Mouse (Mus musculus): ENCODE data around the gene Scoc. TPM values are rescaled to one million over a fixed set of nuclear protein-coding genes. Genes with fewer than 3 reads are reported as not detected.

Gene Scoc
- polyA plus RNA-seq, 1 experiment from 2014 or later: 182 TPM

- Histone ChIP-seq H3K4me3 (no peak overlapping the region), H3K36me3 (no peaks in the 10 kb centered on the region), H3K27ac (replicated peaks) (no peak overlapping the region), H3K4me1 (no peaks in the 10 kb centered on the region), H3K27me3 (no peaks in the 10 kb centered on the region), H3K9me3 (no peaks in the 10 kb centered on the region), H3K9ac (replicated peaks) (no peak overlapping the region), H3K4me2 (replicated peaks) (no peak overlapping the region)
- 76% methylated on average over 11 of the region's 11 CpGs for WGBS
- no peak for ATAC-seq (ENCODE audit: low FRiP score, low read depth)
Measured at GRCm38 (mm10) chr8:83426104-83426759, 32.0 kb downstream of the Scoc start.

DNA sequence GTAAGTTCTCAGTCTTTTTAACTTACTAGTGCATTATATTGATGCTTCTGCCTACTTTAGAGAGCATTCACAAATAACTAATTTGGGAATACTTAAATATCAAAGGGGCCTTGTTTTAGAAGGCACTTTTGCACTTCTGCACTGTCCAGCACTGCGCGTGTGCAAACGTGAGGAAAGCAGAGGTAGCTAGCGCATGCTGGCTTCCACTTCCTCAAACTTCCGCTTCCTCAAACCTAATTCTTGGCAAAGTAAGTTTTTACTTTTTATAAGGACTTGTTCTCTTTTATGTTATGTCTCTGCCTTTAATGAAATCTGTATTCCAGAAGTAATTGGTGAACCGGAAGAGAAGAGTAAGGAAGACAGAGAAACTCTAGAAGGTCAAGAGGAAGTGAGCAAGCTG lies 33.0 kb downstream of the Scoc start:
- H3K4me3 ChIP-seq: no peak overlapping the region
- WGBS: 92% methylated on average over 6 of the region's 6 CpGs
- H3K27me3 ChIP-seq: no peaks in the 10 kb centered on the region
- no peak overlapping the region for H3K27ac ChIP-seq (replicated peaks)
- no peak overlapping the region for H3K9ac ChIP-seq (replicated peaks)
- H3K4me1 ChIP-seq: no peaks in the 10 kb centered on the region
- no peaks in the 10 kb centered on the region for H3K9me3 ChIP-seq
- no peak for ATAC-seq (ENCODE audit: low FRiP score, low read depth)
- H3K4me2 ChIP-seq (replicated peaks): no peak overlapping the region
- no peaks in the 10 kb centered on the region for H3K36me3 ChIP-seq

GRCm38 (mm10) chr8:83423032-83423825 lies 35.0 kb downstream of the Scoc start:
- Histone ChIP-seq H3K27me3 (no peaks in the 10 kb centered on the region), H3K4me3 (no peak overlapping the region), H3K36me3 (no peaks in the 10 kb centered on the region), H3K9ac (replicated peaks) (no peak overlapping the region), H3K9me3 (no peaks in the 10 kb centered on the region), H3K27ac (replicated peaks) (no peak overlapping the region), H3K4me2 (replicated peaks) (no peak overlapping the region), H3K4me1 (no peaks in the 10 kb centered on the region)
- WGBS: 77% methylated on average over 13 of the region's 13 CpGs
- ATAC-seq (ENCODE audit: low FRiP score, low read depth): no peak

DNA sequence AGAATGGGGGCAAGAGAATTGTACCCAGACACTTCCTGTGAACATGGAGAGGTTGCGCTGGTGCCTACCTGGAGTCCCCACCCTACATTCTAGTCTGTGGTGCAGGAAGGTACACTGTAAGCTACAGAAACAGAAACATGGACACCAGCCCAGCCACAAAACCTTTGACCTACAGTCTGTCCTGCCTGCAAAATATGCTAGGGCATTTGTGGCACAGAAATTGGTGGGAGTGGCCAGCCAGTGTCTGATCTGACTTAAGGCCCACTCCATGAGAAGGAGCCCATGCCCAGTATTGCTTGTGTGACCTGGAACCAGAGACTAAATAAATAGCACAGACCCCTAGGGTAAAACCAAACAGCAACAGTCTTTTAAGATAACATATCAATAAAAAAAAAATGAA lies 36.8 kb downstream of the Scoc start:
- Histone ChIP-seq H3K4me3 (no peak overlapping the region), H3K36me3 (no peaks in the 10 kb centered on the region), H3K9me3 (no peaks in the 10 kb centered on the region), H3K9ac (replicated peaks) (no peak overlapping the region), H3K4me2 (replicated peaks) (no peak overlapping the region), H3K27ac (replicated peaks) (no peak overlapping the region), H3K27me3 (no peaks in the 10 kb centered on the region), H3K4me1 (no peaks in the 10 kb centered on the region)
- 95% methylated on average over 1 of the region's 1 CpGs for WGBS
- no peak for ATAC-seq (ENCODE audit: low FRiP score, low read depth)

DNA sequence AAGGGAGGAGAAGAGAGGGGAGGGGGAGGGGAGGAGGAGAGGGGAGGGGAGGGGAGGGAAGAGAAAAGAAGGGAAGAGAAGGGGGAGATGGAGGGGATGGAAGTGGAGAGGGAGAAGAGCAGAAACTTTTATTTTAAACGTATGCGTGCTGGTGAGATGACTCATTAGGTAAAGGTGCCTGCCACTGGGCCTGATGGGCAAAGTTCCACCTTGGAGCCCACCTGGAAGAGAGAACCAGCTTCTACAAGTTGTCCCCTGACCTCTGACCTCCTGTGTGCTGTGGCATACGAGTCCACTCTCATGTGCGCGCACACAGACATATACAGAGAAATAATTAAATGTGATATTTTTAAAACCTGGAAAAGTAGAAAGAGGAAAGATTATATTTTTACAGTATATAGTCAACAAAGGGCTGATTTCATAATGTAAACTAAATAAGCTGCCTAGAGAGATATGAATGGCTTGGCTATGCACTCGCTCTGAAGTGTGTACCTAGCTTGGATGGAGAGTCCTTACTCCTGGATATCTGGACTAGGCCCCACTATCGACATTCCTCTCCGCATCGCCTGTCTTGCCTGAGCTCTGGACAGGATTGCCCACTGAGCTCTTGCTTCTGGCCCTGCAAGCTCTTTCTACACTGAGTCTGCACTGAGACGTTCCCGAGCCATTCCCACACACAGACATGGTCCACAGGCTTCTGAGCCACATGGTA lies 39.2 kb downstream of the Scoc start:
- Histone ChIP-seq H3K9me3 (no peaks in the 10 kb centered on the region), H3K27me3 (no peaks in the 10 kb centered on the region), H3K4me2 (replicated peaks) (no peak overlapping the region), H3K36me3 (no peaks in the 10 kb centered on the region), H3K4me3 (no peak overlapping the region), H3K4me1 (no peaks in the 10 kb centered on the region), H3K27ac (replicated peaks) (no peak overlapping the region), H3K9ac (replicated peaks) (no peak overlapping the region)
- ATAC-seq (ENCODE audit: low FRiP score, low read depth): no peak
- WGBS: 94% methylated on average over 11 of the region's 11 CpGs

DNA sequence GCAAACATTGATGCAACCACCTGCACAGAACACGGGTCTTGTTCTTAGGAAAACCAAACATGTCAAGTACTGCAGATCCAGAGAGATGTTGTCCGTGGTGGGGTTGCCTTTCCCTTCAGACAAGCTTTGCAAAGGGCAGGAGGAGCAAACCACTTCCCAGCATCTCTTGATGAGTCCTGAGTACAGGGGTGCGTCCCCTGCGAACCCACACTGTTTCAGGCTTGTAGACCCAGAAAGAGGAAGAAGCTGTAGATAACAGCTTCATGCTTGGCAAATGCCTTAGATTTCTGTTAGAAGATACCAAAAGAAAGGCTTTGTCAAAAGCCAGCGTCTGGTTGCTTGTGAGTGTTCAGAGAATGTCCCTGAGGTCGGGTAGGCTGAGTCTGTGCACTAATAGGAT lies 40.2 kb downstream of the Scoc start:
- Histone ChIP-seq H3K4me1 (no peaks in the 10 kb centered on the region), H3K36me3 (no peaks in the 10 kb centered on the region), H3K27me3 (no peaks in the 10 kb centered on the region), H3K4me2 (replicated peaks) (no peak overlapping the region), H3K4me3 (no peak overlapping the region), H3K27ac (replicated peaks) (no peak overlapping the region), H3K9ac (replicated peaks) (no peak overlapping the region), H3K9me3 (no peaks in the 10 kb centered on the region)
- ATAC-seq (ENCODE audit: low FRiP score, low read depth): no peak
- WGBS: 84% methylated on average over 6 of the region's 6 CpGs

DNA sequence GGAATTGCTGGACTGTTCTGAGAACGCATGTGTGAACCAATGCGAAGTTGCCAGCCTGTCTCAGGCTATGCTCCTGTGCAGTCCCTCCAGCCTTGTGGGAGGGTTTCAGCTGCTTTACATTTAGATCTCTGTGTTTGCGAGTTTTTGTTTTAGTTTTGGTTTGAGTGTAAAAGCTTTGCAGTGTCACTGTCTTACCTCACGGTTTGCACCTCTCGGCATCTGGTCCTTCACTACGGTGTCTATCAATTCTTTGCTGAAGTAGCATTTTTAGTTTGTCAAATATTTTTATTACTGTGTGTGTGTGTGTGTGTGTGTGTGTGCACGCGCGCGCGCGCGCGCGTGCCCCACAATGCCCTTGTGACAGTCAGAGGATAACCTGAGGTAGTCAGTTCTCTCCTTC lies 41.3 kb downstream of the Scoc start:
- no peak overlapping the region for H3K27ac ChIP-seq (replicated peaks)
- WGBS: 98% methylated on average over 15 of the region's 15 CpGs

DNA sequence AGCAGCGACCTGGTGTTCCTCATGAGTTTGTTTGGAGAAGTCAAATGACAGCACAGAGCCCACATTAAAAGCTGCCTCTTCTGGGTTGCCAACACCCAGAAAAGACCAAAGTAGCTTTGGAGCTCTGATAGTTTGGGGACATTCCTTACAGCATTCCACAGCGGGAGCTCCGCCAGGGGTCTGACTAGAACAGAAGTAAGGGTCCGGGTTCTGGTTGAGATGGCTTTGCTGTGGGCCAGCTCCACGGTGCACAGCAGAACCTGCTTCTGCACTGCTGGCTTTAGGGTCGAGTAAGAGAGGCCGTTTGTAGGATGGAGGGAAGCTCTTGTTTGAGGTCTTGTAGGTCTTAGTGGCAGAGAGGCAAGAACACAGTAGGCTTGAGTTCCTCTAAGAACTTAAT lies 49.7 kb downstream of the Scoc start:
- no peak for ATAC-seq (ENCODE audit: low FRiP score, low read depth)
- no peak overlapping the region for H3K4me2 ChIP-seq (replicated peaks)
- H3K9ac ChIP-seq (replicated peaks): no peak overlapping the region
- no peaks in the 10 kb centered on the region for H3K9me3 ChIP-seq
- H3K4me3 ChIP-seq: no peak overlapping the region
- H3K27me3 ChIP-seq: no peaks in the 10 kb centered on the region
- H3K4me1 ChIP-seq: no peaks in the 10 kb centered on the region
- 84% methylated on average over 7 of the region's 7 CpGs for WGBS
- H3K36me3 ChIP-seq: no peaks in the 10 kb centered on the region
- H3K27ac ChIP-seq (replicated peaks): no peak overlapping the region

More for the DNA sequence above, 41.3 kb downstream of the Scoc start:
- no peak overlapping the region for H3K4me2 ChIP-seq (replicated peaks)
- H3K4me1 ChIP-seq: no peaks in the 10 kb centered on the region
- no peak overlapping the region for H3K9ac ChIP-seq (replicated peaks)
- H3K36me3 ChIP-seq: no peaks in the 10 kb centered on the region
- no peaks in the 10 kb centered on the region for H3K9me3 ChIP-seq
- no peaks in the 10 kb centered on the region for H3K27me3 ChIP-seq
- no peak for ATAC-seq (ENCODE audit: low FRiP score, low read depth)
- no peak overlapping the region for H3K4me3 ChIP-seq

DNA sequence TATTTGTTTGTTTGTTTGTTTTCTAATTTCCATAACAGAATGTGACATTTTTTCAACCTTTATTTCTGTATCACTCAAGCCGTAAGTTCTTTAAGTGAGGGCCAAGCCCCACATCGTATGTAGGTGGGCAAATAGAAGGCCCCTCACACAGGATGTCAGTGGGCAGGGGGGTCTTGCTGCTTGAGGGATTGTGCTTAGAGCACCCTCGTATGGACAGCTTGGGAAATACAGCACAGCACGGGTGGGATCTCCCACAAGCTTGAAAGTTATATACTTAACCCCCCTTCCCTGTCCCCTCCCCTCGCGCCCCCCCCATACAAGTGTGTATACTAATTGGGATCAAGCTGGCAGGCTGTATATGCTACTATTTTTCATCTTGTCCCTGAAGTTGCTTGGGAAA lies 51.4 kb downstream of the Scoc start:
- Histone ChIP-seq H3K9me3 (no peaks in the 10 kb centered on the region), H3K27ac (replicated peaks) (no peak overlapping the region), H3K4me2 (replicated peaks) (no peak overlapping the region), H3K36me3 (no peaks in the 10 kb centered on the region), H3K4me1 (no peaks in the 10 kb centered on the region), H3K4me3 (no peak overlapping the region), H3K27me3 (no peaks in the 10 kb centered on the region), H3K9ac (replicated peaks) (no peak overlapping the region)
- no peak for ATAC-seq (ENCODE audit: low FRiP score, low read depth)
- 29% methylated on average over 5 of the region's 6 CpGs for WGBS

GRCm38 (mm10) chr8:83405548-83405947 lies 52.6 kb downstream of the Scoc start:
- no peak for ATAC-seq (ENCODE audit: low FRiP score, low read depth)
- H3K9me3 ChIP-seq: no peaks in the 10 kb centered on the region
- no peak overlapping the region for H3K9ac ChIP-seq (replicated peaks)
- H3K36me3 ChIP-seq: no peaks in the 10 kb centered on the region
- no peak overlapping the region for H3K27ac ChIP-seq (replicated peaks)
- WGBS: 91% methylated on average over 10 of the region's 10 CpGs
- no peak overlapping the region for H3K4me2 ChIP-seq (replicated peaks)
- no peaks in the 10 kb centered on the region for H3K4me1 ChIP-seq
- no peak overlapping the region for H3K4me3 ChIP-seq
- H3K27me3 ChIP-seq: no peaks in the 10 kb centered on the region

DNA sequence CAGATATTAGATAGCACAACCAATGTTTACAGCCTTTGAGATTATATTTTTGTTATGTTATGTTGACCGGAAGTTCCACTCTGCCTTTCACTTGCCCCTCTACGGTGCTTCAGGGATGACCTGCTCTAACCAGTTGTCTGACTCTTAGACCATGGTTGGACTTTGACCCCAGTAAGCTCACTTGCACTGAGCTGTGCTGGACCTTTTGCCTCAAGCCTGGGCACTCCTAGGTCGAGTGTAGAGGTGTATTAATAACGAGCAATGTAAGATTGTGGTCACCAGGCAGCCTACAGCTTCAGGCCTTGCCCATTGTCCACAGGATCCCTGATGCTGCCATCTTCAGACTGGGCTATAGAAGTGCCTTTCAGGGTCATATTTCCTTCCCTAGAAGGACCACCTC lies 60.5 kb downstream of the Scoc start:
- H3K36me3 ChIP-seq: no peaks in the 10 kb centered on the region
- no peak overlapping the region for H3K27ac ChIP-seq (replicated peaks)
- no peak for ATAC-seq (ENCODE audit: low FRiP score, low read depth)
- no peaks in the 10 kb centered on the region for H3K4me1 ChIP-seq
- H3K9me3 ChIP-seq: no peaks in the 10 kb centered on the region
- no peaks in the 10 kb centered on the region for H3K27me3 ChIP-seq
- no peak overlapping the region for H3K4me2 ChIP-seq (replicated peaks)
- no peak overlapping the region for H3K9ac ChIP-seq (replicated peaks)
- 76% methylated on average over 4 of the region's 4 CpGs for WGBS
- no peak overlapping the region for H3K4me3 ChIP-seq

DNA sequence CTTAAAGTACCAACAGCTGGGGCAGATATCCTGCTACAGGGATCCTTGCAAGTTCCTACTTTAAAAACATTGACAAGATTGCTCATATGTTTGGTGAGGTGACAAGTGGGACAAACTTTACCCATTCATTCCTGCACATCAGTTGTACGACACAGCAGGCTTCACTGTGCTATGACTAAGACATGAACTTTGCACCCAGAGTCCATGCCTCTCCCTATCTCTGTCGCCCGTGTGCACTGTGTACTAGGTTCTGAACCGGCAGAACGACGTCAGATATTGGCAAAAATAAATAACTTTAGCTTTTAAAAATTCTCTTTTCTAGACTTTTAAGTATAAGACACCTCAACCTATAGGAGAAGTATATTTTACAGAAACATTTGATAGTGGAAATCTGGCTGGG lies 61.5 kb downstream of the Scoc start:
- ATAC-seq (ENCODE audit: low FRiP score, low read depth): no peak
- H3K36me3 ChIP-seq: no peaks in the 10 kb centered on the region
- H3K27me3 ChIP-seq: no peaks in the 10 kb centered on the region
- no peak overlapping the region for H3K4me2 ChIP-seq (replicated peaks)
- H3K9ac ChIP-seq (replicated peaks): no peak overlapping the region
- H3K9me3 ChIP-seq: no peaks in the 10 kb centered on the region
- H3K4me1 ChIP-seq: no peaks in the 10 kb centered on the region
- H3K4me3 ChIP-seq: no peak overlapping the region
- WGBS: 87% methylated on average over 6 of the region's 6 CpGs
- no peak overlapping the region for H3K27ac ChIP-seq (replicated peaks)
